Mouse (Mus musculus) bone marrow, adult 2 months (tissue): Measurements from ENCODE around the gene Rnft2. TPM values are rescaled to one million over a fixed set of nuclear protein-coding genes. Genes with fewer than 3 reads are reported as not detected.

Source experiments
- H3K27ac ChIP-seq: fragments of 200-500 bp; 2 replicates; pipeline ENCODE4 v1.5.1; 2012; ENCODE audit warnings: low read depth, mild to moderate bottlenecking, control low read depth, inconsistent platforms, low read length; ENCODE audit not compliant: control insufficient read depth, poor library complexity, insufficient read depth
- H3K4me1 ChIP-seq: fragments of 200-500 bp; 2 replicates; pipeline ENCODE4 v1.6.1; 2011; ENCODE audit warnings: low read length; ENCODE audit not compliant: control insufficient read depth, insufficient read depth
- H3K4me3 ChIP-seq: fragments of 200-500 bp; replicated peaks from 2 replicates; pipeline ENCODE3; 2011; ENCODE audit warnings: mild to moderate bottlenecking, low read depth, low read length, control low read depth; ENCODE audit not compliant: control insufficient read depth
- CTCF ChIP-seq: fragments of 200-500 bp; IDR thresholded peaks from 2 replicates; pipeline ENCODE4 v1.5.1; 2011; ENCODE audit warnings: low read length, control low read depth; ENCODE audit not compliant: control insufficient read depth, insufficient read depth
- POLR2A ChIP-seq: fragments of 200-500 bp; IDR thresholded peaks from 2 replicates; pipeline ENCODE4 v1.6.1; 2011; ENCODE audit warnings: low read depth, mild to moderate bottlenecking, control low read depth, low read length, borderline replicate concordance; ENCODE audit not compliant: control insufficient read depth
- WGBS: fragments of 180-500 bp; shearing (Covaris S2); methylation state at CpG from one replicate; pipeline ENCODE4 v1.1.7; 2018; 5-methylcytosine and 5-hydroxymethylcytosine counted together
- polyA plus RNA-seq: library from polyadenylated mRNA; stranded (reverse); fragments of >200 nt; gene quantifications from 2 replicates; pipeline ENCODE4 v1.2.4, GENCODE M21; 2011; ENCODE audit warnings: low replicate concordance; ENCODE audit not compliant: missing spikeins, insufficient read depth, insufficient read length

Rnft2 gene
- polyA plus RNA-seq, 1 experiment, result not detected

- TF ChIP-seq POLR2A (no peak), CTCF (no peak)
- Histone ChIP-seq H3K27ac (no peak overlapping the region), H3K4me3 (no peak overlapping the region), H3K4me1 (no peaks in the 10 kb centered on the region; the same call in 1 of the 2 replicates)
- 46% methylated on average over 7 of the region's 7 CpGs for WGBS
These were observed 28.5 kb upstream of the Rnft2 start for GRCm38 (mm10) chr5:118273446-118273845.

- WGBS, result 9% methylated on average over 10 of the region's 10 CpGs
- H3K4me3 ChIP-seq, result no peak overlapping the region
- H3K4me1 ChIP-seq, result no peaks in the 10 kb centered on the region; the same call in 1 of the 2 replicates
- no peak overlapping the region for H3K27ac ChIP-seq
- TF ChIP-seq CTCF (no peak), POLR2A (no peak)
These were observed 26.7 kb upstream of the Rnft2 start for GRCm38 (mm10) chr5:118271449-118272110.

GRCm38 (mm10) chr5:118268987-118269386 lies 24.1 kb upstream of the Rnft2 start:
- Histone ChIP-seq H3K27ac (no peak overlapping the region), H3K4me3 (no peak overlapping the region), H3K4me1 (no peaks in the 10 kb centered on the region; the same call in 1 of the 2 replicates)
- TF ChIP-seq POLR2A (no peak), CTCF (peak; percentile 82)
- 4% methylated on average over 13 of the region's 13 CpGs for WGBS

GRCm38 (mm10) chr5:118266309-118266708 lies 21.4 kb upstream of the Rnft2 start:
- no peak overlapping the region for H3K4me3 ChIP-seq
- H3K27ac ChIP-seq, result no peak overlapping the region
- TF ChIP-seq CTCF (peak; percentile 31; the same call in 1 of the 2 replicates), POLR2A (no peak)
- no peaks in the 10 kb centered on the region for H3K4me1 ChIP-seq
- 39% methylated on average over 8 of the region's 8 CpGs for WGBS

GRCm38 (mm10) chr5:118265366-118265765 lies 20.4 kb upstream of the Rnft2 start:
- Histone ChIP-seq H3K4me1 (peaks cover 1% of the 10 kb centered on the region; the same call in 1 of the 2 replicates), H3K27ac (no peak overlapping the region), H3K4me3 (no peak overlapping the region)
- 74% methylated on average over 5 of the region's 5 CpGs for WGBS
- TF ChIP-seq POLR2A, result no peak

- no peak overlapping the region for H3K27ac ChIP-seq
- WGBS, result 82% methylated on average over 9 of the region's 9 CpGs
- H3K4me3 ChIP-seq, result no peak overlapping the region
- TF ChIP-seq POLR2A, result no peak
- TF ChIP-seq CTCF, result no peak
- H3K4me1 ChIP-seq, result peaks cover 1% of the 10 kb centered on the region; the same call in 1 of the 2 replicates
These were observed 19.4 kb upstream of the Rnft2 start for GRCm38 (mm10) chr5:118264279-118264678.

GRCm38 (mm10) chr5:118262418-118262817 lies 17.5 kb upstream of the Rnft2 start:
- no peak overlapping the region for H3K4me3 ChIP-seq
- 86% methylated on average over 8 of the region's 8 CpGs for WGBS
- H3K27ac ChIP-seq, result no peak overlapping the region
- TF ChIP-seq POLR2A (no peak), CTCF (no peak)
- peaks cover 1% of the 10 kb centered on the region; the same call in 1 of the 2 replicates for H3K4me1 ChIP-seq

- H3K27ac ChIP-seq, result no peak overlapping the region
- TF ChIP-seq POLR2A, result no peak
- no peak for TF ChIP-seq CTCF
- H3K4me3 ChIP-seq, result no peak overlapping the region
- peaks cover 1% of the 10 kb centered on the region; the same call in 1 of the 2 replicates for H3K4me1 ChIP-seq
- WGBS, result 87% methylated on average over 9 of the region's 9 CpGs
These were observed 16.3 kb upstream of the Rnft2 start for GRCm38 (mm10) chr5:118261181-118261580.
